Mouse (Mus musculus) cortical plate, adult 2 months (tissue): Measurements from ENCODE around the gene Gen1. TPM values are rescaled to one million over a fixed set of nuclear protein-coding genes. Genes with fewer than 3 reads are reported as not detected.
A peak's percentile ranks its signal among the peaks of the same experiment; 100 is the strongest.

ENCODE experiments used
- H3K27ac ChIP-seq: fragments of 200-500 bp; 2 replicates; pipeline ENCODE4 v1.5.1; 2012; ENCODE audit warnings: low read length, control low read depth, inconsistent platforms; ENCODE audit not compliant: insufficient read depth
- H3K4me1 ChIP-seq: fragments of 200-500 bp; 2 replicates; pipeline ENCODE4 v1.6.1; 2011; ENCODE audit warnings: low read length; ENCODE audit not compliant: control insufficient read depth, insufficient read depth
- H3K4me3 ChIP-seq: fragments of 200-500 bp; 2 replicates; pipeline ENCODE4 v1.5.1; 2011; ENCODE audit warnings: mild to moderate bottlenecking, low read length, control low read depth; ENCODE audit not compliant: insufficient read depth
- CTCF ChIP-seq: fragments of 200-500 bp; IDR thresholded peaks from 2 replicates; pipeline ENCODE4 v1.5.1; 2011; ENCODE audit warnings: mild to moderate bottlenecking, control low read depth, low read length; ENCODE audit not compliant: insufficient read depth; ENCODE audit errors: extremely low read depth
- POLR2A ChIP-seq: fragments of 200-500 bp; IDR thresholded peaks from 2 replicates; pipeline ENCODE4 v1.6.1; 2011; ENCODE audit warnings: mild to moderate bottlenecking, low read length, control low read depth; ENCODE audit not compliant: insufficient read depth; ENCODE audit errors: extremely low read depth
- polyA plus RNA-seq: library from polyadenylated mRNA; depleted of rRNA; stranded (reverse); fragments of >200 nt; gene quantifications from 2 replicates; pipeline ENCODE4 v1.2.3, GENCODE M21; 2012; rRNA removed

Gen1 gene
- 0.40 and 0.70 TPM in 2 replicates for polyA plus RNA-seq

GRCm38 (mm10) chr12:11265382-11266281 is at the start of gene Gen1, which contains the start of gene Smc6:
TSS of gene Gen1 (minus strand) at chr12:11265801.
TSS of gene Smc6 (plus strand) at chr12:11265886.
- H3K4me3 ChIP-seq, result peak within 1 kb of the TSS; percentile 43
- H3K4me1 ChIP-seq, result peaks cover 2% of the 10 kb centered on the region; the same call in 1 of the 2 replicates
- TF ChIP-seq POLR2A, result no peak
- no peak for TF ChIP-seq CTCF
- H3K27ac ChIP-seq, result peak within 1 kb of the TSS; percentile 96

- H3K4me3 ChIP-seq, result no peak overlapping the region
- H3K27ac ChIP-seq, result no peak overlapping the region
- no peak for TF ChIP-seq CTCF
- TF ChIP-seq POLR2A, result no peak
- H3K4me1 ChIP-seq, result no peaks in the 10 kb centered on the region
Measured at GRCm38 (mm10) chr12:11313840-11314239, 48.2 kb upstream of the Gen1 start.

GRCm38 (mm10) chr12:11311106-11311505 is 45.5 kb upstream of the Gen1 start:
- H3K4me1 ChIP-seq, result no peaks in the 10 kb centered on the region
- no peak overlapping the region for H3K4me3 ChIP-seq
- no peak overlapping the region for H3K27ac ChIP-seq
- no peak for TF ChIP-seq POLR2A
- TF ChIP-seq CTCF, result no peak

GRCm38 (mm10) chr12:11306753-11307645 is 41.4 kb upstream of the Gen1 start:
- TF ChIP-seq POLR2A (no peak), CTCF (no peak)
- Histone ChIP-seq H3K4me3 (no peak overlapping the region), H3K4me1 (no peaks in the 10 kb centered on the region), H3K27ac (no peak overlapping the region)

- TF ChIP-seq POLR2A, result no peak
- TF ChIP-seq CTCF, result no peak
- Histone ChIP-seq H3K4me3 (no peak overlapping the region), H3K27ac (no peak overlapping the region), H3K4me1 (no peaks in the 10 kb centered on the region)
Measured at GRCm38 (mm10) chr12:11300858-11301257, 35.3 kb upstream of the Gen1 start.

- Histone ChIP-seq H3K4me1 (no peaks in the 10 kb centered on the region), H3K27ac (no peak overlapping the region), H3K4me3 (no peak overlapping the region)
- TF ChIP-seq CTCF, result no peak
- TF ChIP-seq POLR2A, result no peak
Measured at GRCm38 (mm10) chr12:11286382-11286781, 20.8 kb upstream of the Gen1 start.

GRCm38 (mm10) chr12:11281584-11281983 is 16.0 kb upstream of the Gen1 start:
- TF ChIP-seq POLR2A (no peak), CTCF (no peak)
- Histone ChIP-seq H3K4me1 (no peaks in the 10 kb centered on the region), H3K4me3 (no peak overlapping the region), H3K27ac (no peak overlapping the region)

- no peak overlapping the region for H3K4me3 ChIP-seq
- no peak overlapping the region for H3K27ac ChIP-seq
- no peak for TF ChIP-seq CTCF
- no peak for TF ChIP-seq POLR2A
- H3K4me1 ChIP-seq, result no peaks in the 10 kb centered on the region
Measured at GRCm38 (mm10) chr12:11279886-11280285, 14.3 kb upstream of the Gen1 start.

- TF ChIP-seq POLR2A (no peak), CTCF (no peak)
- Histone ChIP-seq H3K27ac (no peak overlapping the region), H3K4me1 (no peaks in the 10 kb centered on the region), H3K4me3 (no peak overlapping the region)
Measured at GRCm38 (mm10) chr12:11277207-11277606, 11.6 kb upstream of the Gen1 start.
